Mouse (Mus musculus) kidney, adult 9 months (tissue): ENCODE measurements at regions not wholly inside any gene's neighbourhood (a gene's known extent, or its start where the extent isn't known, plus 50 kb on each side); places are given as distances from the start of the nearest gene placed in this dataset.

Experiments used
- DNase-seq: peaks from one replicate; pipeline ENCODE4 v3.0.0; 2022

- no peak for DNase-seq
Observed at GRCm38 (mm10) chr5:118504926-118505325, 55.6 kb upstream of the Med13l start.

- no peak for DNase-seq
Observed at GRCm38 (mm10) chr5:118509871-118510270, 50.6 kb upstream of the Med13l start.
